Mouse (Mus musculus): ENCODE measurements around the gene Pum2.
"Not testable (repeated sequence)": the region's sequence is repeated elsewhere in the genome, so short reads cannot be mapped to it uniquely, and the experiment has no call there.

DNA sequence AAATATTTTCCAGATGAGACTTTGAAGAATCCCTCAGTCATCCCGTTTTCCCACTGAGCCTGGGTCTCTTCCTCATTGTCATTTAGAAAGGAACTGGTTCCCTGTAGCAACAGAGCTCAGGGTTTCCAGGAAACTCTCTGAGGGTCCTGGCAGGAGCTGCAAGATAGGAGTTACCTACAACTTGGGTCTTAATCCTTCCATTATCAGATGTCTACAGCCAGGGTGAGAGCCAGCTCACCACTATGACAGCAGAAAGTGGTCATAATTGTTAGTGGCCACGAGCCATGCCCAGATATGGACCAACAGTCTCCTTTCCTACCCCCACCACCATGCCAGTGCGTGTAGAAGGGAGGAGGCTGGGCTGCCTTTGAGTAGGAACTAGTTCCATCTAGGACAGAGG, 23.9 kb upstream of the Pum2 start:
- not testable (repeated sequence) for TF ChIP-seq CTCF (IDR thresholded peaks at IDR 0.05; ENCODE audit: control insufficient read depth, insufficient read depth, insufficient read length); MYOD1 (IDR thresholded peaks at IDR 0.05; ENCODE audit: control insufficient read depth, insufficient read length, low read depth); USF1 (IDR thresholded peaks at IDR 0.05; ENCODE audit: low read depth); MAX (IDR thresholded peaks at IDR 0.05); MYOG (IDR thresholded peaks at IDR 0.05; ENCODE audit: control insufficient read depth, extremely low read depth, insufficient read length); CEBPB (IDR thresholded peaks at IDR 0.05; ENCODE audit: low read depth); FOSL1 (IDR thresholded peaks at IDR 0.05; ENCODE audit: insufficient read depth, low read length, poor library complexity, severe bottlenecking)
